Comparison of ENCODE assay signal across 24 mouse cellular contexts in genomic region chr12:37942163-37942562, GRCm38 (mm10).
DNase-seq lines count a peak whose midpoint lies in the region; ATAC-seq and TF ChIP-seq lines count a peak whose summit lies in the region.
"Had no signal": no experiment of that assay in that cellular context is flagged by ENCODE, and none has a peak within 500 bp of the region (broad histone marks: within the 10 kb centered on the region; RNA-seq: fewer than 3 reads in every experiment).

No protein-coding gene starts in this region.

- H3K27me3 ChIP-seq in kidney, adult 2 months (replicated peaks; ENCODE audit: control insufficient read depth, insufficient read depth, low read length): no peaks in the 10 kb centered on the region
- H3K27me3 ChIP-seq in kidney, embryonic 15.5 days: no peaks in the 10 kb centered on the region
- no peaks in the 10 kb centered on the region for H3K27me3 ChIP-seq in kidney, embryonic 16.5 days (ENCODE audit: insufficient read depth, low read length)
- no peaks in the 10 kb centered on the region for H3K27me3 ChIP-seq in intestine, embryonic 15.5 days (replicated peaks)
- H3K27me3 ChIP-seq in intestine, postnatal 0 days (replicated peaks; ENCODE audit: control insufficient read depth, insufficient read depth, low read length): no peaks in the 10 kb centered on the region
- H3K27me3 ChIP-seq: CH12.LX; embryonic facial prominence, embryonic 12.5 days; forebrain, embryonic 13.5 days; Patski had no signal

- H3K4me1 ChIP-seq in kidney, adult 2 months (ENCODE audit: control insufficient read depth, insufficient read depth, low read length): no peaks in the 10 kb centered on the region
- H3K4me1 ChIP-seq in kidney, embryonic 15.5 days: no peaks in the 10 kb centered on the region
- no peaks in the 10 kb centered on the region for H3K4me1 ChIP-seq in kidney, embryonic 16.5 days (ENCODE audit: insufficient read depth, low read length)
- no peaks in the 10 kb centered on the region for H3K4me1 ChIP-seq in intestine, embryonic 15.5 days (replicated peaks)
- no peaks in the 10 kb centered on the region for H3K4me1 ChIP-seq in intestine, postnatal 0 days (replicated peaks; ENCODE audit: control insufficient read depth, insufficient read depth, low read length)
- H3K4me1 ChIP-seq: embryonic facial prominence, embryonic 10.5 days; embryonic facial prominence, embryonic 12.5 days; forebrain, embryonic 13.5 days had no signal

- WGBS in kidney, adult 2 months: 96% methylated on average over 2 of the region's 2 CpGs
- WGBS in kidney, embryonic 15.5 days: 95% methylated on average over 2 of the region's 2 CpGs
- WGBS in kidney, embryonic 16.5 days: 92% methylated on average over 2 of the region's 2 CpGs
- WGBS in intestine, embryonic 15.5 days: 90% methylated on average over 2 of the region's 2 CpGs
- 66% methylated on average over 2 of the region's 2 CpGs for WGBS in intestine, postnatal 0 days

- DNase-seq in kidney, adult 2 months: peak; percentile 59
- peak; percentile 66 for DNase-seq in kidney, adult 9 months
- no peak for DNase-seq in urinary bladder, postnatal 4 days (ENCODE audit: low spot score in 2 of 2)
- DNase-seq: adrenal gland, adult 8-10 months; adrenal gland, postnatal 14 days; adrenal gland, postnatal 36 days; B cell, adult 2 months; cerebellum, adult 11-12 months; cerebellum, adult 2 months; cerebellum, adult 9-10 months; cerebellum, postnatal 10 days; cerebellum, postnatal 25 days had no signal

- TF ChIP-seq POLR2A in kidney, adult 2 months (IDR thresholded peaks at IDR 0.05; ENCODE audit: low read depth, low read length): no peak

- H3K9ac ChIP-seq in kidney, embryonic 15.5 days: no peak overlapping the region
- H3K9ac ChIP-seq in kidney, embryonic 16.5 days (replicated peaks; ENCODE audit: low read length): no peak overlapping the region
- H3K9ac ChIP-seq in intestine, embryonic 15.5 days: no peak overlapping the region
- no peak overlapping the region for H3K9ac ChIP-seq in intestine, postnatal 0 days (ENCODE audit: low read depth, low read length)
- H3K9ac ChIP-seq: embryonic facial prominence, embryonic 12.5 days; forebrain, embryonic 13.5 days had no signal

- no peaks in the 10 kb centered on the region for H3K9me3 ChIP-seq in kidney, embryonic 15.5 days (replicated peaks)
- no peaks in the 10 kb centered on the region for H3K9me3 ChIP-seq in kidney, embryonic 16.5 days (ENCODE audit: low read length)
- no peaks in the 10 kb centered on the region for H3K9me3 ChIP-seq in intestine, embryonic 15.5 days
- no peaks in the 10 kb centered on the region for H3K9me3 ChIP-seq in intestine, postnatal 0 days (ENCODE audit: control insufficient read depth)
- H3K9me3 ChIP-seq: embryonic facial prominence, embryonic 10.5 days; embryonic facial prominence, embryonic 12.5 days; forebrain, embryonic 13.5 days; G1E had no signal

- no peak overlapping the region for H3K27ac ChIP-seq in kidney, adult 2 months (ENCODE audit: insufficient read depth, low read depth, low read length)
- H3K27ac ChIP-seq in kidney, embryonic 15.5 days: no peak overlapping the region
- no peak overlapping the region for H3K27ac ChIP-seq in kidney, embryonic 16.5 days (ENCODE audit: low read length)
- no peak overlapping the region for H3K27ac ChIP-seq in intestine, embryonic 15.5 days
- H3K27ac ChIP-seq in intestine, postnatal 0 days (ENCODE audit: low read depth, low read length): no peak overlapping the region
- H3K27ac ChIP-seq: embryonic facial prominence, embryonic 10.5 days; embryonic facial prominence, embryonic 12.5 days; forebrain, embryonic 13.5 days had no signal

- no peak for ATAC-seq in kidney, embryonic 15.5 days (replicated peaks; ENCODE audit: low FRiP score)
- no peak for ATAC-seq in kidney, embryonic 16.5 days (ENCODE audit: low FRiP score, low TSS enrichment)
- peak; percentile 53 for ATAC-seq in intestine, embryonic 15.5 days
- peak; percentile 98 for ATAC-seq in intestine, postnatal 0 days
- ATAC-seq: activated CD4-positive, CD25-positive, alpha-beta regulatory T cell, adult 4 months; CD4-positive, CD25-positive, alpha-beta regulatory T cell, adult 4 months; forebrain, embryonic 13.5 days; Patski had no signal

- H3K4me2 ChIP-seq in kidney, embryonic 15.5 days: no peak overlapping the region
- no peak overlapping the region for H3K4me2 ChIP-seq in kidney, embryonic 16.5 days (replicated peaks; ENCODE audit: low read depth, low read length)
- no peak overlapping the region for H3K4me2 ChIP-seq in intestine, embryonic 15.5 days (replicated peaks)
- H3K4me2 ChIP-seq in intestine, postnatal 0 days (replicated peaks; ENCODE audit: low read depth): no peak overlapping the region
- H3K4me2 ChIP-seq: embryonic facial prominence, embryonic 12.5 days; forebrain, embryonic 13.5 days had no signal

- H3K4me3 ChIP-seq in kidney, adult 2 months (ENCODE audit: insufficient read depth, low read depth, low read length): no peak overlapping the region
- H3K4me3 ChIP-seq in kidney, embryonic 15.5 days (replicated peaks): no peak overlapping the region
- no peak overlapping the region for H3K4me3 ChIP-seq in kidney, embryonic 16.5 days (ENCODE audit: low read length)
- H3K4me3 ChIP-seq in intestine, embryonic 15.5 days (replicated peaks): no peak overlapping the region
- H3K4me3 ChIP-seq in intestine, postnatal 0 days (ENCODE audit: low read depth, low read length): no peak overlapping the region
- H3K4me3 ChIP-seq: embryonic facial prominence, embryonic 10.5 days; embryonic facial prominence, embryonic 12.5 days; forebrain, embryonic 13.5 days had no signal

- no peak for TF ChIP-seq CTCF in kidney, adult 2 months (conservative IDR thresholded peaks at IDR 0.05; ENCODE audit: insufficient read depth, insufficient read length, low read depth, low read length)
- no peak for TF ChIP-seq CTCF in intestine, postnatal 0 days (IDR thresholded peaks at IDR 0.05; ENCODE audit: low read depth)

- no peaks in the 10 kb centered on the region for H3K36me3 ChIP-seq in kidney, adult 2 months (ENCODE audit: control insufficient read depth, insufficient read depth, low read length)
- no peaks in the 10 kb centered on the region for H3K36me3 ChIP-seq in kidney, embryonic 15.5 days
- H3K36me3 ChIP-seq in kidney, embryonic 16.5 days (ENCODE audit: insufficient read depth, low read length): no peaks in the 10 kb centered on the region
- H3K36me3 ChIP-seq in intestine, embryonic 15.5 days: no peaks in the 10 kb centered on the region
- H3K36me3 ChIP-seq in intestine, postnatal 0 days (ENCODE audit: control insufficient read depth, insufficient read depth): no peaks in the 10 kb centered on the region
- H3K36me3 ChIP-seq: embryonic facial prominence, embryonic 10.5 days; embryonic facial prominence, embryonic 12.5 days; G1E had no signal

Comparison
In these comparisons a context has a peak if more than half of its experiments do, and no peak if none do; other contexts are left out.
1. DNase-seq: peak in kidney, adult 2 months (single experiment) and kidney, adult 9 months (single experiment); none in urinary bladder, postnatal 4 days (0 of 2).
2. ATAC-seq: peak in intestine, embryonic 15.5 days (single experiment) and intestine, postnatal 0 days (single experiment); none in kidney, embryonic 15.5 days (single experiment) and kidney, embryonic 16.5 days (single experiment).